15 mouse cellular contexts compared by ENCODE assay signal in genomic region chr2:79544793-79545260, GRCm38 (mm10).
DNase-seq lines count a peak whose midpoint lies in the region; ATAC-seq and TF ChIP-seq lines count a peak whose summit lies in the region.
"Had no signal": no experiment of that assay in that cellular context is flagged by ENCODE, and none has a peak within 500 bp of the region (broad histone marks: within the 10 kb centered on the region; RNA-seq: fewer than 3 reads in every experiment).

No protein-coding gene starts in this region.

- H3K4me3 ChIP-seq in heart, postnatal 0 days (ENCODE audit: low read depth, low read length) = no peak overlapping the region
- no peak overlapping the region for H3K4me3 ChIP-seq in heart, embryonic 10.5 days
- H3K4me3 ChIP-seq in lung, adult 2 months (replicated peaks; ENCODE audit: extremely low read depth, low read depth, low read length) = no peak overlapping the region
- no peak overlapping the region for H3K4me3 ChIP-seq in kidney, postnatal 0 days (replicated peaks; ENCODE audit: low read depth, low read length)
- H3K4me3 ChIP-seq: forebrain, embryonic 15.5 days; midbrain, embryonic 10.5 days had no signal

- no peak for TF ChIP-seq CTCF in heart, postnatal 0 days (IDR thresholded peaks at IDR 0.05; ENCODE audit: low read depth)
- no peak for TF ChIP-seq CTCF in lung, adult 2 months (IDR thresholded peaks at IDR 0.05; ENCODE audit: insufficient read depth, low read length)
- no peak for TF ChIP-seq CTCF in kidney, postnatal 0 days (IDR thresholded peaks at IDR 0.05; ENCODE audit: low read depth)

- TF ChIP-seq EP300 in heart, postnatal 0 days (IDR thresholded peaks at IDR 0.05; ENCODE audit: low read depth) = no peak

- peaks cover 16% of the 10 kb centered on the region for H3K4me1 ChIP-seq in heart, postnatal 0 days (ENCODE audit: control insufficient read depth, insufficient read depth)
- H3K4me1 ChIP-seq in heart, embryonic 10.5 days = peaks cover 24% of the 10 kb centered on the region; the same call in 1 of the 2 replicates
- peaks cover 2% of the 10 kb centered on the region for H3K4me1 ChIP-seq in lung, adult 2 months (ENCODE audit: control insufficient read depth, insufficient read depth, low read length)
- H3K4me1 ChIP-seq in kidney, postnatal 0 days (replicated peaks; ENCODE audit: insufficient read depth, low read length) = peaks cover 19% of the 10 kb centered on the region
- H3K4me1 ChIP-seq: forebrain, embryonic 15.5 days; midbrain, embryonic 10.5 days had no signal

- no peaks in the 10 kb centered on the region for H3K36me3 ChIP-seq in heart, postnatal 0 days (replicated peaks; ENCODE audit: control insufficient read depth, insufficient read depth, low read length)
- no peaks in the 10 kb centered on the region for H3K36me3 ChIP-seq in heart, embryonic 10.5 days
- H3K36me3 ChIP-seq in kidney, postnatal 0 days (ENCODE audit: insufficient read depth, low read length) = no peaks in the 10 kb centered on the region
- H3K36me3 ChIP-seq: forebrain, embryonic 15.5 days; midbrain, embryonic 10.5 days had no signal

- peak; percentile 43 for DNase-seq in heart, postnatal 0 days (ENCODE audit: low spot score)
- no peak for DNase-seq in heart, embryonic 10.5 days (ENCODE audit: low spot score)
- DNase-seq in lung, postnatal 36 days = peak; percentile 16
- no peak for DNase-seq in lung, adult 2 months
- peak; percentile 50 for DNase-seq in kidney, postnatal 0 days (ENCODE audit: low spot score)
- no peak for DNase-seq in gastrocnemius, postnatal 25 days
- DNase-seq: gastrocnemius, postnatal 10 days; layer of hippocampus, adult 9-11 months; thymus, adult 18-20 months had no signal

- no peak overlapping the region for H3K4me2 ChIP-seq in heart, postnatal 0 days (ENCODE audit: low read depth, low read length)
- H3K4me2 ChIP-seq in kidney, postnatal 0 days (ENCODE audit: low read length) = no peak overlapping the region
- H3K4me2 ChIP-seq: forebrain, embryonic 15.5 days had no signal

- H3K27me3 ChIP-seq in heart, postnatal 0 days (ENCODE audit: control insufficient read depth, insufficient read depth, low read length) = no peaks in the 10 kb centered on the region
- H3K27me3 ChIP-seq in heart, embryonic 10.5 days (ENCODE audit: insufficient read depth, poor library complexity, severe bottlenecking) = no peaks in the 10 kb centered on the region
- H3K27me3 ChIP-seq in kidney, postnatal 0 days (ENCODE audit: insufficient read depth, low read length) = no peaks in the 10 kb centered on the region
- H3K27me3 ChIP-seq: forebrain, embryonic 15.5 days had no signal

- peak; percentile 25 for ATAC-seq in heart, postnatal 0 days (ENCODE audit: insufficient read depth, low read depth)
- ATAC-seq in kidney, postnatal 0 days (replicated peaks; ENCODE audit: low FRiP score, low read depth) = peak; percentile 57; the same call in 1 of the 2 replicates
- ATAC-seq in activated CD4-positive, CD25-positive, alpha-beta regulatory T cell, adult 4 months = no peak
- ATAC-seq: CD4-positive, CD25-positive, alpha-beta regulatory T cell, adult 4 months; forebrain, embryonic 15.5 days; hindbrain, postnatal 0 days had no signal

- no peaks in the 10 kb centered on the region for H3K9me3 ChIP-seq in heart, postnatal 0 days (replicated peaks; ENCODE audit: control insufficient read depth, low read length)
- no peaks in the 10 kb centered on the region for H3K9me3 ChIP-seq in heart, embryonic 10.5 days
- H3K9me3 ChIP-seq in kidney, postnatal 0 days (replicated peaks; ENCODE audit: low read length) = no peaks in the 10 kb centered on the region
- H3K9me3 ChIP-seq: forebrain, embryonic 15.5 days; midbrain, embryonic 10.5 days had no signal

- no peak for TF ChIP-seq POLR2A in lung, adult 2 months (IDR thresholded peaks at IDR 0.05; ENCODE audit: borderline replicate concordance, extremely low read depth, low read depth, low read length)

- H3K9ac ChIP-seq in heart, postnatal 0 days (replicated peaks; ENCODE audit: low read depth, low read length) = no peak overlapping the region
- no peak overlapping the region for H3K9ac ChIP-seq in kidney, postnatal 0 days (ENCODE audit: low read depth, low read length)
- H3K9ac ChIP-seq: forebrain, embryonic 15.5 days; liver, embryonic 14.5 days had no signal

- 0 out of 2 replicates have a peak overlapping the region, but pooled peaks have one; percentile 6 for H3K27ac ChIP-seq in heart, postnatal 0 days (ENCODE audit: low read depth)
- no peak overlapping the region for H3K27ac ChIP-seq in heart, embryonic 10.5 days
- peak overlapping the region; percentile 60 for H3K27ac ChIP-seq in kidney, postnatal 0 days
- H3K27ac ChIP-seq: forebrain, embryonic 15.5 days; hindbrain, postnatal 0 days; liver, embryonic 14.5 days; midbrain, embryonic 10.5 days had no signal

- WGBS in heart, postnatal 0 days = 18% methylated on average over 4 of the region's 4 CpGs
- WGBS in heart, embryonic 10.5 days = 76% methylated on average over 4 of the region's 4 CpGs
- WGBS in lung, adult 2 months = 56% methylated on average over 4 of the region's 4 CpGs
- WGBS in kidney, postnatal 0 days = 43% methylated on average over 4 of the region's 4 CpGs

Comparison
In these comparisons a context has a peak if more than half of its experiments do, and no peak if none do; other contexts are left out.
1. DNase-seq: peak in heart, postnatal 0 days (single experiment), lung, postnatal 36 days (single experiment) and kidney, postnatal 0 days (single experiment); none in heart, embryonic 10.5 days (single experiment), lung, adult 2 months (single experiment) and gastrocnemius, postnatal 25 days (single experiment).